Mouse (Mus musculus) ES-E14 (cell line): ENCODE data around the gene Pin1rt1. TPM values are rescaled to one million over a fixed set of nuclear protein-coding genes. Genes with fewer than 3 reads are reported as not detected.

ENCODE experiments used
- DNase-seq: peaks from one replicate; pipeline ENCODE4 v3.0.0-alpha.2; 2013; ENCODE audit warnings: low read depth, low spot score
- H3K27ac ChIP-seq: 2 replicates; pipeline ENCODE4 v1.5.1; 2012; ENCODE audit warnings: low read depth, mild to moderate bottlenecking, low read length, moderate library complexity, mixed read lengths; ENCODE audit not compliant: poor library complexity, insufficient read depth, severe bottlenecking
- H3K36me3 ChIP-seq: 2 replicates; pipeline ENCODE4 v1.6.1; 2012; ENCODE audit warnings: mild to moderate bottlenecking, low read length, moderate library complexity, mixed read lengths; ENCODE audit not compliant: control insufficient read depth, poor library complexity, insufficient read depth, severe bottlenecking
- H3K4me1 ChIP-seq, 2 experiments: fragments of 150-350 bp in 1 of 2; sonication (generic) in 1 of 2; 2 replicates each; pipeline ENCODE4 v1.6.1; 2012; ENCODE audit warnings: low read length in 2 of 2, mild to moderate bottlenecking in 1 of 2, mixed read lengths in 1 of 2; ENCODE audit not compliant: control insufficient read depth in 2 of 2, insufficient read depth in 2 of 2, poor library complexity in 1 of 2
- H3K4me3 ChIP-seq, 2 experiments: fragments of 150-350 bp in 1 of 2; sonication (generic) in 1 of 2; 2 replicates each; pipeline ENCODE4 v1.5.1; 2012; ENCODE audit warnings: low read length in 2 of 2, low read depth in 1 of 2, mild to moderate bottlenecking in 1 of 2, mixed read lengths in 1 of 2; ENCODE audit not compliant: insufficient read depth in 1 of 2, poor library complexity in 1 of 2, severe bottlenecking in 1 of 2
- H3K9ac ChIP-seq: 2 replicates; pipeline ENCODE4 v1.6.1; 2012; ENCODE audit warnings: low read depth, mild to moderate bottlenecking, low read length, mixed read lengths; ENCODE audit not compliant: poor library complexity, insufficient read depth, severe bottlenecking
- H3K9me3 ChIP-seq: fragments of 150-350 bp; sonication (generic); 2 replicates; pipeline ENCODE4 v1.6.1; 2012; ENCODE audit warnings: low read depth, mild to moderate bottlenecking, low read length; ENCODE audit not compliant: control insufficient read depth, insufficient read depth
- CHD2 ChIP-seq: IDR thresholded peaks from 2 replicates; pipeline ENCODE4 v1.6.1; 2014; ENCODE audit warnings: mild to moderate bottlenecking, low read depth, low read length, inconsistent platforms
- HCFC1 ChIP-seq: IDR thresholded peaks from 2 replicates; pipeline ENCODE4 v1.6.1; 2012; ENCODE audit warnings: low read length, inconsistent platforms, borderline replicate concordance; ENCODE audit not compliant: insufficient read depth
- MAFK ChIP-seq: IDR thresholded peaks from 2 replicates; pipeline ENCODE4 v1.6.1; 2014; ENCODE audit warnings: mild to moderate bottlenecking, low read depth, low read length, inconsistent platforms; ENCODE audit not compliant: insufficient read depth
- ZC3H11A ChIP-seq: IDR thresholded peaks from 2 replicates; pipeline ENCODE4 v1.6.1; 2012; ENCODE audit warnings: low read depth, mild to moderate bottlenecking, inconsistent platforms, low read length, borderline replicate concordance
- ZNF384 ChIP-seq: IDR thresholded peaks from 2 replicates; pipeline ENCODE4 v1.6.1; 2012; ENCODE audit warnings: low read depth, low read length, inconsistent platforms
- in situ Hi-C, 2 experiments: fragments of 600-800 bp; cut with MboI; formaldehyde crosslinking; loops; one replicate each; pipeline ENCODE4 v1.15.1; 2025; ENCODE audit warnings: low sequenced_read_pairs in 2 of 2, inconsistent platforms in 1 of 2; ENCODE audit not compliant: unreplicated experiment in 2 of 2
- total RNA-seq: library from RNA; depleted of rRNA; stranded (reverse); fragments of 300-350 nt; gene quantifications from 2 replicates; pipeline ENCODE4 v1.2.3, GENCODE M21; 2012; rRNA removed

Gene Pin1rt1
- not detected in 2 replicates for total RNA-seq

DNA sequence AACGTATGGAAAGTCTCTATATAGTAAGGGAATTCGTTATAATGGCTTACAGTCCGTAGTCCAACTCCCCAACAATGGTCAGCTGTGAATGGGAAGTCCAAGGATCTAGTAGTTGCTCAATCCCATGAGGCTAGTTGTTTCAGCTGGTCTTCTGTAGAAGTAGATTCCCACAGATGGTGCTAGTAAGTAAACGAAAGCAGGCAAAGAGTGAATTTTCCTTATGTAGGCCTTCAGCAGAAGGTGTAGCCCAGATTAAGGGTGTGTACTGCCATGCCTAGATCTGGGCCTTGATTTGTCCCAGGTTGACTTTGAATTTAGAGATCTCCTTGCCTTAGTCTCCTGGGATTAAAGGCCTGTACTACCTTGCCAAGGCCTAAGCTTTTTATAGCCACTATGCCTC lies at the start of gene Pin1rt1:
Gene Pin1rt1, minus strand, starts transcription at position 101 of the 400 bp plus-strand sequence.
- Histone ChIP-seq H3K9me3 (no peaks in the 10 kb centered on the region), H3K9ac (no peak within 1 kb of the TSS), H3K27ac (no peak within 1 kb of the TSS), H3K4me3 (no peak within 1 kb of the TSS), H3K36me3 (no peaks in the 10 kb centered on the region), H3K4me1 (peaks cover 0 to 2% of the 10 kb centered on the region in 2 experiments; a peak in 1 of 4 replicates)
- no peak for DNase-seq
- TF ChIP-seq ZNF384, result no peak
- no peak for TF ChIP-seq CHD2
- no peak for TF ChIP-seq ZC3H11A
- no peak for TF ChIP-seq HCFC1
- TF ChIP-seq MAFK, result no peak
- in situ Hi-C loops, result no loop called here

DNA sequence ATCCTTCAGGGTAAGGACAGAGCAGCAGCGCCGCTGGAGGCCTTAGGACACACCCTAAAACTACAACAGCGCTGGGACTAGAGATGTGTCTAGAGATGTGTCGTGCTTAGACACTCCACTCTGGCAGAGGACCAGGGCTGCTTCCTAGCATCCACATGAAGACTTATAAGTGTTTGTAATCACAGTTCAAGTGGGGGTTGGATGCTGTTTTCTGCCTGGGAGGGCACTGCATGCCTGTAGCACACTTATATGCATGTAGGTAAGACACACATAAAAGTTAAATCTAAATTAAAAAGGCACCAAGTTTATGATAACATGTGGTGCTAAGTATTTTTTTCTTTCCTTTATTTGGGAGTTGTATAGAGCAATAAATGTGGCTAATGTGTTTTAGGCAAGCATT lies 47.8 kb upstream of the Pin1rt1 start:
- in situ Hi-C loops, result no loop called here
- no peaks in the 10 kb centered on the region; the same call in 1 of the 2 replicates for H3K36me3 ChIP-seq
- no peaks in the 10 kb centered on the region for H3K4me1 ChIP-seq
- no peak for DNase-seq
- H3K27ac ChIP-seq, result no peak overlapping the region
- H3K4me3 ChIP-seq, result no peak overlapping the region
- H3K9me3 ChIP-seq, result no peaks in the 10 kb centered on the region
- no peak overlapping the region for H3K9ac ChIP-seq
- TF ChIP-seq HCFC1 (no peak), MAFK (no peak), ZC3H11A (no peak), CHD2 (no peak), ZNF384 (no peak)

DNA sequence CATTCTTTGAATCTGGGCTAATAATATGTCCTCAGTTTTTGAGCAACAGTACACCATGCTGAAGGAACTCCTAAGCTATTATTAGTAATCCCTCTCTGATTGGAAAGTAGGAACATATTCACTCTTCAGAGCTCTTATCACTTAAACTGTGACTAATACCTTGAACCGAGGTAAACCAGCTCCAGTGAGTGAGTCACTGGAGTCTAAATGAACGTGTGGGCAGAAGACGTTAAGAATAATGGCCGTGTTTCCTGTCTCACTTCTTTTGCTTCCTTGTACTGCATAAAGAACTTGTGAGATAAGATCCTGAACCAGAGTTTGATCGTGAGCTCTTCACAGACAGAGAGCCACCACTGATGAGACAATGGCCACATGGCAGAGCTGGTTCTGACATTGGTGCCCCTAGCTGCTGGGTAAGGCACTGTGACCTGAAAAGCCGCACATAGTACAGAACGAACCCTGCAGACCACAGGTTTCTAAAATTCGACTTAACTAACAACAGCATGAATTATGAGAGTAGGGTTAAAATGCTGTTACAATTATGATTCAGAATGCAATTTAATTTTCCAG lies 47.0 kb upstream of the Pin1rt1 start:
- Histone ChIP-seq H3K9me3 (no peaks in the 10 kb centered on the region), H3K9ac (no peak overlapping the region), H3K36me3 (no peaks in the 10 kb centered on the region; the same call in 1 of the 2 replicates), H3K4me3 (no peak overlapping the region), H3K27ac (no peak overlapping the region), H3K4me1 (no peaks in the 10 kb centered on the region)
- no peak for DNase-seq
- no peak for TF ChIP-seq ZC3H11A
- no peak for TF ChIP-seq CHD2
- TF ChIP-seq HCFC1, result no peak
- TF ChIP-seq ZNF384, result no peak
- no peak for TF ChIP-seq MAFK
- in situ Hi-C loops, result no loop called here

DNA sequence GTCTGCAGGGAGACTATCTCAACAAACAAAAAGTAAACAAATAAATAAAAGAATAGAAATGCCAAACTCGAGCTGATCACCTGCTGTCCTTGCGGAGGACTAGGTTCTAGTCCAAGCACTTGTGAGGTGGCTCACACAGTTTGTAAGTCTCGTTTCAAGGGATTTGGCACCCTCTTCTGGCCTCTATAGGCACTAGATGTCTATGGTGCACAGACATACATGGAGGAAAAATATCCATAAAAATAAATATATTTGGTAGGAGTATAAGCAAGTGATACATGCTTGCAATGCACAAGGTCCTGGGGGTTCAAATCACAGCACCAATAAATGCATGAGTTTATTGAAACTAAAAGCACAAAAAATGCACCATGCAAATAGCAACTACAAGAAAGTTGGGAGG lies 34.4 kb upstream of the Pin1rt1 start:
- DNase-seq, result no peak
- no peak overlapping the region for H3K9ac ChIP-seq
- H3K4me1 ChIP-seq, result no peaks in the 10 kb centered on the region
- H3K9me3 ChIP-seq, result no peaks in the 10 kb centered on the region
- no peaks in the 10 kb centered on the region for H3K36me3 ChIP-seq
- no peak for TF ChIP-seq HCFC1
- peak; percentile 70; the same call in 1 of the 2 replicates for TF ChIP-seq ZC3H11A
- no peak overlapping the region for H3K27ac ChIP-seq
- no peak overlapping the region for H3K4me3 ChIP-seq
- in situ Hi-C loops, result no loop called here

DNA sequence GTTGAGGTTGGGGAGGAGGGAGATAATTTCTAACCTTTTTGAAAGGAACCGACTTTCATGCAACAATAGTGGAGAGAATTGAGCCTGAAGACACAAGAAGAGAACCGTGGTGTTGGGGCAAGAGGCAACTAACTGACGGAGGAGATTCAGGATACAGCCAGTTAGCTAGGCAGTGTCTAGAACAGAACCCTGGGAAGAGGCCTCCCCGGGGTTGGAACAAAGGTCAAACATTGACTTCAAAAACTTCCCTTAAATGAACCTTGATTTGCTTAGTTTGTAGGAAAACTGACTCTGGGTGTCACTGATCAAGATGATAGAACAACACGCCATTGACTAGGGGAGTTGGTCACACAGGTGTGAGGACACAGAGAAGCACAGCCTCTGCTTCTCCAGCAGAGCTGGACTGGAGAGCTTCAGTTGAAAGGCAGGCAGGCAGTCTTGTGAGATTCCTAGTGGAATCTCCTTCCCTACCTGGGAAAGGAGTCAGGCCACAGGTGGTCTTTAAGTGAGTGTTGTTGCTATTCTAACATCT lies 32.5 kb upstream of the Pin1rt1 start:
- in situ Hi-C loops, result no loop called here
- no peak for DNase-seq

More for the DNA sequence above, 32.5 kb upstream of the Pin1rt1 start:
- H3K27ac ChIP-seq, result no peak overlapping the region
- H3K4me1 ChIP-seq, result peaks cover 0 to 3% of the 10 kb centered on the region in 2 experiments; a peak in 2 of 4 replicates
- no peak overlapping the region for H3K9ac ChIP-seq
- no peaks in the 10 kb centered on the region for H3K36me3 ChIP-seq
- no peak overlapping the region for H3K4me3 ChIP-seq
- TF ChIP-seq CHD2 (no peak), MAFK (no peak), ZNF384 (no peak), ZC3H11A (no peak), HCFC1 (no peak)
- no peaks in the 10 kb centered on the region for H3K9me3 ChIP-seq
